Mouse (Mus musculus): ENCODE results near the gene Gm20838.
"Not testable (repeated sequence)": the region's sequence is repeated elsewhere in the genome, so short reads cannot be mapped to it uniquely, and the experiment has no call there.

Gm20838 gene

DNA sequence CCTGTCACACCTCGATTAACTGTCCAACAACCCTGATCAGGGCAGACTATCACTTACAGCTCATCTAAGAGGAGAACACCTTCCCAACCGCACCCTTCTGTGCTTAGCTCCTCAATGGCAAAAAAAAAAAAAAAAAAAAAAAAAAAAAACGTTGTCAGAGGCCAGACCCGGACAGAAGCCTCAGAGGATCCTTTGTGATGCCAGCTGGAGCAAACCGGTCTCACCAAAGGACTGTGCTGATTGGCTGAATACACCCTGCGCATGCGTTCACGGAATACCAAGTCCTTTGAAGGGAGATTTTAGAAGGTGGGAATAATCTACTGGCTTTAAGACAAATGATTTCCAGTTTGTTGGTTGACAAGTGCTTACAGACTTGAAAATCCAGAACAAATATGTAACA, at the start of gene Gm20838:
Gm20838 (minus strand) TSS at position 101 of the 400 bp plus-strand sequence.
- not testable (repeated sequence) for DNase-seq (ENCODE audit: low spot score in 2 of 2)
